Mouse (Mus musculus) kidney, adult 2 months (tissue): ENCODE measurements at regions not wholly inside any gene's neighbourhood (a gene's known extent, or its start where the extent isn't known, plus 50 kb on each side); places are given as distances from the start of the nearest gene placed in this dataset.

ENCODE experiments used
- CTCF ChIP-seq: fragments of 200-500 bp; conservative IDR thresholded peaks from 2 replicates; pipeline ENCODE4 v1.5.1; 2011; ENCODE audit warnings: low read depth, mild to moderate bottlenecking, control low read depth, low read length, moderate library complexity, mixed read lengths; ENCODE audit not compliant: insufficient read depth, insufficient read length
- POLR2A ChIP-seq: fragments of 200-500 bp; IDR thresholded peaks from one replicate; pipeline ENCODE4 v1.6.1; 2011; ENCODE audit warnings: low read depth, low read length, control low read depth

GRCm38 (mm10) chr7:114992440-114992839 lies 248.9 kb downstream of the Insc start:
- TF ChIP-seq CTCF (no peak), POLR2A (no peak)
